Mouse (Mus musculus) urinary bladder, postnatal 25 days (tissue): Measurements from ENCODE around the gene Smlr1.
A peak's percentile ranks its signal among the peaks of the same experiment; 100 is the strongest.

ENCODE experiments used
- DNase-seq: peaks from one replicate; pipeline ENCODE4 v3.0.0; 2022; ENCODE audit warnings: low spot score

Smlr1 gene

DNA sequence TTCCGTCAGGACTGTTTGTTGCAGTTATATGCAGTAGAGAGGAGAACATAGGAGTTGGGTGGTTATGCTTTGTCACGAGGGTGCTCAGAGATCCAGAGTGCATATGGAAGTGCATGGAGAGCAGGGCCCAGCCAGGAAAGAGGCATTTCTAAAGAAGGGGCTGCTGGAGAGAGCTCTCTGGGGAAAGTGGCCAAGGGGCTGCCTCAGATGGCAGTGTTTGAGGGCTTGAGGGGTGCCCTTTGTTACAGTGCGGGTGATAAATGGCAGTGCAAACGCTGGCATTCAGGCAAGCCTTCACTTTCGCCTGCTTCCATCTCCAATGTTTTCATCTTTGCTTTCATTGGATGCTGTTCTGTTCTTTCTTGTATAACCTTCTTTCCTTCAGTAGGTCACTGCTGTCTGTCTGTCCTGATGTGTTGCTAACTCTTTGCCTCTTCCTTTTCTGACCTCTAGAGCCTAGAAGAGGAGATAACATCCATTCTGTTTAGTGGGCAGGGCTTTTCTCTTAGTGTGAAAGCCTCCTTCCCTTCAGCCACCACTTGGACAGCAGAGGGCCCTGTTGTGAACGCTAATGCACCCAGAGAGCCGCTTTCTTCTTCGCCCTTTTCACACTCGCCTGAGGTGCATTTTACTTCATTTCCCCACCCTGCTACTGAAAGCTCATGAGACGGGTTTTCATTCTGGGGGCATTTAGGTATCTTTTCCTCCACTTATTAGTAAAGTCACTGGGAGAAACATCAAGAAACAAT is 36.6 kb downstream of the Smlr1 start:
- no peak for DNase-seq

- peak; percentile 66 for DNase-seq
These were observed 47.6 kb downstream of the Smlr1 start for GRCm38 (mm10) chr10:25488456-25488855.

- no peak for DNase-seq
These were observed 53.3 kb downstream of the Smlr1 start for GRCm38 (mm10) chr10:25482791-25483190.

- DNase-seq: no peak
These were observed 56.4 kb downstream of the Smlr1 start for GRCm38 (mm10) chr10:25479716-25480115.
